Mouse (Mus musculus): ENCODE results near the gene Arglu1.

The Arglu1 gene

GRCm38 (mm10) chr8:8690146-8691092 lies at the start of gene Arglu1:
Arglu1 (minus strand) TSS chr8:8690521.
- peak; percentile 99 for DNase-seq

- DNase-seq = no peak
These were observed 47.0 kb upstream of the Arglu1 start for GRCm38 (mm10) chr8:8737271-8737670.

GRCm38 (mm10) chr8:8736826-8737225 lies 46.5 kb upstream of the Arglu1 start:
- no peak for DNase-seq

- DNase-seq = peak; percentile 72
These were observed 43.5 kb upstream of the Arglu1 start for GRCm38 (mm10) chr8:8733804-8734203.

- no peak for DNase-seq
These were observed 38.3 kb upstream of the Arglu1 start for GRCm38 (mm10) chr8:8728643-8729042.

- DNase-seq = no peak
These were observed 36.2 kb upstream of the Arglu1 start for GRCm38 (mm10) chr8:8726547-8726946.

- DNase-seq = no peak
These were observed 14.5 kb upstream of the Arglu1 start for GRCm38 (mm10) chr8:8704813-8705212.

GRCm38 (mm10) chr8:8703668-8704067 lies 13.3 kb upstream of the Arglu1 start:
- DNase-seq = no peak

- DNase-seq = no peak
These were observed 10.5 kb upstream of the Arglu1 start for GRCm38 (mm10) chr8:8700821-8701220.

- no peak for DNase-seq
These were observed 9.9 kb upstream of the Arglu1 start for GRCm38 (mm10) chr8:8700229-8700628.

- peak; percentile 78 for DNase-seq
These were observed 721 bp downstream of the Arglu1 start for GRCm38 (mm10) chr8:8689454-8690145.

GRCm38 (mm10) chr8:8688823-8689453 lies 1.4 kb downstream of the Arglu1 start:
- no peak for DNase-seq

- DNase-seq = no peak
These were observed 4.8 kb downstream of the Arglu1 start for GRCm38 (mm10) chr8:8685517-8685916.

GRCm38 (mm10) chr8:8682697-8683096 lies 7.6 kb downstream of the Arglu1 start:
- DNase-seq = no peak

GRCm38 (mm10) chr8:8678236-8678635 lies 12.1 kb downstream of the Arglu1 start:
- DNase-seq = no peak

GRCm38 (mm10) chr8:8674864-8675263 lies 15.5 kb downstream of the Arglu1 start:
- no peak for DNase-seq

- DNase-seq = peak; percentile 93
These were observed 28.6 kb downstream of the Arglu1 start for GRCm38 (mm10) chr8:8661759-8662138.

- DNase-seq = peak; percentile 97
These were observed 29.1 kb downstream of the Arglu1 start, which contains the start of gene Efnb2 for GRCm38 (mm10) chr8:8661103-8661758. Efnb2 (minus strand) TSS chr8:8661242.

GRCm38 (mm10) chr8:8660307-8661098 lies 29.8 kb downstream of the Arglu1 start:
- no peak for DNase-seq

- DNase-seq = peak; percentile 65
These were observed 30.6 kb downstream of the Arglu1 start for GRCm38 (mm10) chr8:8659503-8660306.
